Mouse (Mus musculus) intestine, embryonic 15.5 days (tissue): ENCODE measurements at regions not wholly inside any gene's neighbourhood (a gene's known extent, or its start where the extent isn't known, plus 50 kb on each side); places are given as distances from the start of the nearest gene placed in this dataset.

ENCODE experiments used
- ATAC-seq: fragments of 200-750 bp; cut with Nextera tagmentation; 2 replicates; pipeline ENCODE4 v1.8.0; 2017; ENCODE audit warnings: moderate TSS enrichment, moderate library complexity
- H3K27ac ChIP-seq: fragments of 300-500 bp; sonication (generic); 2 replicates; pipeline ENCODE4 v1.5.1; 2015; ENCODE audit warnings: mild to moderate bottlenecking, inconsistent platforms
- H3K27me3 ChIP-seq: fragments of 300-500 bp; sonication (generic); replicated peaks from 2 replicates; pipeline ENCODE4 v1.6.1; 2015; ENCODE audit warnings: inconsistent platforms
- H3K36me3 ChIP-seq: fragments of 300-500 bp; sonication (generic); 2 replicates; pipeline ENCODE4 v1.6.1; 2015; ENCODE audit warnings: inconsistent platforms
- H3K4me1 ChIP-seq: fragments of 300-500 bp; sonication (generic); replicated peaks from 2 replicates; pipeline ENCODE4 v1.6.1; 2015; ENCODE audit warnings: inconsistent platforms
- H3K4me2 ChIP-seq: fragments of 300-500 bp; sonication (generic); replicated peaks from 2 replicates; pipeline ENCODE4 v1.6.1; 2015; ENCODE audit warnings: mild to moderate bottlenecking, inconsistent platforms
- H3K4me3 ChIP-seq: fragments of 300-500 bp; sonication (generic); replicated peaks from 2 replicates; pipeline ENCODE4 v1.5.1; 2015; ENCODE audit warnings: inconsistent platforms
- H3K9ac ChIP-seq: fragments of 300-500 bp; sonication (generic); 2 replicates; pipeline ENCODE4 v1.6.1; 2015; ENCODE audit warnings: inconsistent platforms
- H3K9me3 ChIP-seq: fragments of 300-500 bp; sonication (generic); 2 replicates; pipeline ENCODE4 v1.6.1; 2016; ENCODE audit warnings: inconsistent platforms
- WGBS: fragments of 180-500 bp; shearing (Covaris S2); methylation state at CpG from one replicate; pipeline ENCODE4 v1.1.7; 2015; 5-methylcytosine and 5-hydroxymethylcytosine counted together

DNA sequence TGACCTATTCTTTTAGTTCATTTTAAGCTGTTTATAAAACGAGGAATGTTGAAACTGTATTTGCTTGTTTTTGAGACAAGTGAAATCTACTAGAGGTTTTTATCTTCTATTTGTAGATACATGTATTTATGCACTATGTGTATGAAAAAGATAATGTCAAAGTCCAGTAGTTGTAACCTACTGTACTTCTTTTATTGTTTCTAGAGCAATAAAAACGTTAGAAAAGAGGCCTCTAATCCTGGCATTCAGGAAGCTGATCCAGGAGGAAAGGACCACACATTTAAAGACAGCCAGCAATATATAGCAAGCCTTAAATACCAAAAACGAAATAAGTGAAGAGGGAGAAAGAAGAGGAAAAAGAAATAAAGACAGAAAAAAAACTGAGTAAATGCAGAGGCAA, 1209.8 kb downstream of the Olfm4 start:
- Histone ChIP-seq H3K4me2 (no peak overlapping the region), H3K27ac (no peak overlapping the region), H3K9ac (no peak overlapping the region), H3K4me1 (no peaks in the 10 kb centered on the region), H3K36me3 (no peaks in the 10 kb centered on the region), H3K27me3 (no peaks in the 10 kb centered on the region), H3K4me3 (no peak overlapping the region), H3K9me3 (no peaks in the 10 kb centered on the region)
- ATAC-seq, result peak; percentile 75
- WGBS, result 49% methylated on average over 3 of the region's 3 CpGs

DNA sequence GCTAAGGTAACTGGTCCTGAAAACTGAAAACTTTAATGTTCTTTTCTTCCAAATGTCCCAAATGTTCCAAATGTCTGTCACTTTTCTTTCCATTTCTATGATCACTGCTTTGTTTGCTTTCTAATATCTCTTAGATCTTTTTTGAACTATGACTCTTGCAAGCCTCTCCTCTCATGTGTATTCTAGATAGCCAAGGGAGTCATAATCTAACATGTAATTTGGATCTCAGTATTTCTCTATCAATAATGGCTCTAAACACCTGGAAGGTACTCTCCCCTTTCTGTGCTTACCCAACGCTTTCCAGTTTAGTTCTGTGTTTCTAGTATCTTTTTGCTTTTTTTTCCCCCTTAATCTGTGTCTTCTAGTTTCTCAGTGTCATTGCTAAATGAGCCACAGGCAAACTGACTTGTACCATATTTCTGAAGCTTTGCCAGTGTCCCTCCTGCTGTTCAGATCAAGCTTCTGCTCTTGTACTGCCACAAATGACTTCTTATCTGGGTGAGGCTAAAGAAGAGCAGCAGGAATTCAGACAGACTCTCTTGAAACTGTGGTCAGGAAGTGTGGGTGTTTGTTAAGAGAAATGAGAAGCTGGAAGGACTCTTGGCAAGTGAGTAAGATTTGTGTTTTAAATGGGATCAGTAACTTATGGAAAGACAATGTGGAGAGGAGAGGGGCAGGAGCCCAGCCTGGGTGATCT, 1211.9 kb downstream of the Olfm4 start:
- Histone ChIP-seq H3K4me3 (no peak overlapping the region), H3K9me3 (no peaks in the 10 kb centered on the region), H3K4me1 (no peaks in the 10 kb centered on the region), H3K9ac (no peak overlapping the region), H3K27me3 (no peaks in the 10 kb centered on the region), H3K36me3 (no peaks in the 10 kb centered on the region), H3K27ac (no peak overlapping the region), H3K4me2 (no peak overlapping the region)
- peak; percentile 55; the same call in 1 of the 2 replicates for ATAC-seq
- 63% methylated on average over 1 of the region's 1 CpGs for WGBS
